Mouse (Mus musculus) myocyte (in vitro differentiated cells): Measurements from ENCODE around the gene Galnt13. TPM values are rescaled to one million over a fixed set of nuclear protein-coding genes. Genes with fewer than 3 reads are reported as not detected.
"Not testable (repeated sequence)": the region's sequence is repeated elsewhere in the genome, so short reads cannot be mapped to it uniquely, and the experiment has no call there.

Source experiments
- H3K27me3 ChIP-seq: one replicate; pipeline ENCODE4 v1.6.1; 2011; ENCODE audit not compliant: control insufficient read depth, insufficient read depth, insufficient read length
- H3K36me3 ChIP-seq: one replicate; pipeline ENCODE4 v1.6.1; 2011; ENCODE audit not compliant: control insufficient read depth, insufficient read depth
- H3K4me2 ChIP-seq: one replicate; pipeline ENCODE4 v1.6.1; 2011; ENCODE audit warnings: low read depth, control low read depth
- H3K4me3 ChIP-seq: one replicate; pipeline ENCODE4 v1.5.1; 2011; ENCODE audit warnings: mild to moderate bottlenecking, control low read depth, moderate library complexity
- H3K79me2 ChIP-seq: one replicate; pipeline ENCODE4 v1.6.1; 2011; ENCODE audit not compliant: control insufficient read depth, insufficient read depth
- H3ac ChIP-seq: one replicate; pipeline ENCODE4 v1.6.1; 2011; ENCODE audit not compliant: control insufficient read depth, insufficient read length
- CEBPB ChIP-seq: IDR thresholded peaks from 2 replicates; pipeline ENCODE4 v1.6.1; 2011; ENCODE audit warnings: mild to moderate bottlenecking, moderate library complexity; ENCODE audit not compliant: poor library complexity, insufficient read depth, severe bottlenecking
- E2F4 ChIP-seq: IDR thresholded peaks from one replicate; pipeline ENCODE4 v1.6.1; 2011; ENCODE audit warnings: mild to moderate bottlenecking, control low read depth, moderate library complexity; ENCODE audit not compliant: insufficient read depth
- MAX ChIP-seq: IDR thresholded peaks from one replicate; pipeline ENCODE4 v1.6.1; 2011; ENCODE audit warnings: low read depth, mild to moderate bottlenecking, control low read depth
- MYOD1 ChIP-seq, 3 experiments: IDR thresholded peaks; one replicate each; pipeline ENCODE4 v1.6.1; 2011; ENCODE audit warnings: control low read depth in 2 of 3, low read depth in 2 of 3, mild to moderate bottlenecking in 2 of 3, moderate library complexity in 1 of 3; ENCODE audit not compliant: insufficient read length in 2 of 3, control insufficient read depth in 1 of 3
- MYOG ChIP-seq, 3 experiments: IDR thresholded peaks; one replicate each; pipeline ENCODE4 v1.6.1; 2011; ENCODE audit warnings: control low read depth in 2 of 3, low read depth in 2 of 3, mild to moderate bottlenecking in 2 of 3; ENCODE audit not compliant: insufficient read length in 2 of 3, control insufficient read depth in 1 of 3, insufficient read depth in 1 of 3
- POLR2A ChIP-seq: IDR thresholded peaks from one replicate; pipeline ENCODE4 v1.6.1; 2011; ENCODE audit warnings: low read depth, mild to moderate bottlenecking, control low read depth, moderate library complexity; ENCODE audit not compliant: insufficient read length
- POLR2AphosphoS2 ChIP-seq: IDR thresholded peaks from one replicate; pipeline ENCODE4 v1.6.1; 2011; ENCODE audit warnings: low read depth, control low read depth; ENCODE audit not compliant: insufficient read length
- REST ChIP-seq: IDR thresholded peaks from one replicate; pipeline ENCODE4 v1.6.1; 2011; ENCODE audit warnings: mild to moderate bottlenecking, control low read depth, moderate library complexity; ENCODE audit not compliant: insufficient read depth, insufficient read length
- SRF ChIP-seq: IDR thresholded peaks from one replicate; pipeline ENCODE4 v1.6.1; 2011; ENCODE audit warnings: low read depth; ENCODE audit not compliant: control insufficient read depth, insufficient read length
- TCF12 ChIP-seq: IDR thresholded peaks from one replicate; pipeline ENCODE4 v1.6.1; 2011; ENCODE audit warnings: mild to moderate bottlenecking, control low read depth; ENCODE audit not compliant: poor library complexity, insufficient read depth, severe bottlenecking
- TCF3 ChIP-seq: IDR thresholded peaks from one replicate; pipeline ENCODE4 v1.6.1; 2011; ENCODE audit warnings: low read depth, control low read depth; ENCODE audit not compliant: insufficient read length
- USF1 ChIP-seq: IDR thresholded peaks from one replicate; pipeline ENCODE4 v1.6.1; 2011; ENCODE audit warnings: low read depth, mild to moderate bottlenecking, control low read depth, moderate library complexity
- polyA plus RNA-seq: library from polyadenylated mRNA; unstranded; fragments of >200 nt; fragmentation: generic; extraction: Trizol; gene quantifications from one replicate; pipeline ENCODE4 v1.2.1, GENCODE M21; 2012; ENCODE audit warnings: missing spikeins

The Galnt13 gene
- polyA plus RNA-seq, 1 experiment: not detected

- Histone ChIP-seq H3ac (no peak overlapping the region), H3K4me3 (no peak overlapping the region), H3K4me2 (no peak overlapping the region), H3K79me2 (no peaks in the 10 kb centered on the region), H3K36me3 (no peaks in the 10 kb centered on the region), H3K27me3 (no peaks in the 10 kb centered on the region)
- TF ChIP-seq POLR2A (no peak), TCF3 (no peak), SRF (no peak), MAX (no peak), TCF12 (no peak), CEBPB (no peak), MYOD1 (IDR thresholded peaks at IDR 0.05; ENCODE audit: control insufficient read depth in 1 of 3, insufficient read length in 2 of 3, low read depth in 2 of 3) (no peak), USF1 (no peak), REST (no peak), POLR2AphosphoS2 (no peak), E2F4 (no peak), MYOG (IDR thresholded peaks at IDR 0.05; ENCODE audit: control insufficient read depth in 1 of 3, insufficient read depth in 1 of 3, insufficient read length in 2 of 3, low read depth in 2 of 3) (no peak)
Measured at GRCm38 (mm10) chr2:54938075-54938474, 502.0 kb downstream of the Galnt13 start.

- Histone ChIP-seq H3K4me2 (no peak overlapping the region), H3K27me3 (no peaks in the 10 kb centered on the region), H3K36me3 (no peaks in the 10 kb centered on the region), H3K4me3 (no peak overlapping the region), H3K79me2 (no peaks in the 10 kb centered on the region), H3ac (no peak overlapping the region)
- TF ChIP-seq MAX: no peak
- no peak for TF ChIP-seq TCF3
- no peak for TF ChIP-seq TCF12
- TF ChIP-seq POLR2A: no peak
- TF ChIP-seq REST: no peak
- TF ChIP-seq MYOD1 (IDR thresholded peaks at IDR 0.05; ENCODE audit: control insufficient read depth in 1 of 3, insufficient read length in 2 of 3, low read depth in 2 of 3): no peak
- no peak for TF ChIP-seq E2F4
- TF ChIP-seq SRF: no peak
- no peak for TF ChIP-seq USF1
- TF ChIP-seq CEBPB: no peak
Measured at GRCm38 (mm10) chr2:54943386-54943785, 507.3 kb downstream of the Galnt13 start.

- Histone ChIP-seq H3K27me3 (no peaks in the 10 kb centered on the region), H3ac (no peak overlapping the region), H3K36me3 (no peaks in the 10 kb centered on the region), H3K4me3 (no peak overlapping the region), H3K4me2 (no peak overlapping the region), H3K79me2 (no peaks in the 10 kb centered on the region)
- TF ChIP-seq MYOD1 (IDR thresholded peaks at IDR 0.05; ENCODE audit: control insufficient read depth in 1 of 3, insufficient read length in 2 of 3, low read depth in 2 of 3) (no peak), E2F4 (no peak), MAX (no peak), REST (no peak), TCF12 (no peak), MYOG (IDR thresholded peaks at IDR 0.05; ENCODE audit: control insufficient read depth in 1 of 3, insufficient read depth in 1 of 3, insufficient read length in 2 of 3, low read depth in 2 of 3) (no peak), USF1 (no peak), POLR2AphosphoS2 (no peak), CEBPB (no peak), POLR2A (no peak), TCF3 (no peak)
Measured at GRCm38 (mm10) chr2:54983839-54984238, 547.7 kb downstream of the Galnt13 start.

- not testable (repeated sequence) for H3K4me3 ChIP-seq, H3K36me3 ChIP-seq, H3ac ChIP-seq
Measured at GRCm38 (mm10) chr2:55022539-55022938, 586.4 kb downstream of the Galnt13 start.

GRCm38 (mm10) chr2:55034610-55035009 is 598.5 kb downstream of the Galnt13 start:
- no peaks in the 10 kb centered on the region for H3K36me3 ChIP-seq
- no peak overlapping the region for H3ac ChIP-seq
- no peaks in the 10 kb centered on the region for H3K79me2 ChIP-seq
- H3K4me2 ChIP-seq: no peak overlapping the region
- no peak overlapping the region for H3K4me3 ChIP-seq
- TF ChIP-seq POLR2A (no peak), TCF3 (no peak), USF1 (no peak), E2F4 (no peak), MYOD1 (IDR thresholded peaks at IDR 0.05; ENCODE audit: control insufficient read depth in 1 of 3, insufficient read length in 2 of 3, low read depth in 2 of 3) (no peak), MAX (no peak), MYOG (IDR thresholded peaks at IDR 0.05; ENCODE audit: control insufficient read depth in 1 of 3, insufficient read depth in 1 of 3, insufficient read length in 2 of 3, low read depth in 2 of 3) (no peak), CEBPB (no peak), POLR2AphosphoS2 (no peak), TCF12 (no peak)
- no peaks in the 10 kb centered on the region for H3K27me3 ChIP-seq

More at GRCm38 (mm10) chr2:55022539-55022938, 586.4 kb downstream of the Galnt13 start:
- H3K79me2 ChIP-seq, H3K27me3 ChIP-seq, H3K4me2 ChIP-seq: not testable (repeated sequence)
